Mouse (Mus musculus): Measurements from ENCODE around the gene Mettl11b.

Gene Mettl11b

GRCm38 (mm10) chr1:163656432-163656831, 68.6 kb downstream of the Mettl11b start:
- CTCF ChIA-PET, result no interaction called here
